Mouse (Mus musculus): Measurements from ENCODE around the gene Rtp3. TPM values are rescaled to one million over a fixed set of nuclear protein-coding genes. Genes with fewer than 3 reads are reported as not detected.

Gene Rtp3
- polyA plus RNA-seq, 1 experiment: 0.83 TPM

GRCm38 (mm10) chr9:110979411-110979810 is 11.0 kb downstream of the Rtp3 start:
- DNase-seq (ENCODE audit: low spot score): no peak

GRCm38 (mm10) chr9:110965910-110966231 is 24.5 kb downstream of the Rtp3 start:
- no peak for DNase-seq (ENCODE audit: low spot score)

- no peak for DNase-seq (ENCODE audit: low spot score)
These were observed 25.1 kb downstream of the Rtp3 start for GRCm38 (mm10) chr9:110965062-110965909.

- no peak for DNase-seq (ENCODE audit: low spot score)
These were observed 26.7 kb downstream of the Rtp3 start for GRCm38 (mm10) chr9:110963566-110964115.

GRCm38 (mm10) chr9:110961386-110961785 is 29.0 kb downstream of the Rtp3 start:
- no peak for DNase-seq (ENCODE audit: low spot score)

GRCm38 (mm10) chr9:110960230-110961149 is 29.9 kb downstream of the Rtp3 start:
- DNase-seq (ENCODE audit: low spot score): no peak

- no peak for DNase-seq (ENCODE audit: low spot score)
These were observed 30.7 kb downstream of the Rtp3 start for GRCm38 (mm10) chr9:110959669-110960068.

- no peak for DNase-seq (ENCODE audit: low spot score)
These were observed 34.4 kb downstream of the Rtp3 start for GRCm38 (mm10) chr9:110955962-110956361.

GRCm38 (mm10) chr9:110954681-110955445 is 35.5 kb downstream of the Rtp3 start:
- DNase-seq (ENCODE audit: low spot score): no peak

GRCm38 (mm10) chr9:110953550-110954461 is 36.6 kb downstream of the Rtp3 start:
- DNase-seq (ENCODE audit: low spot score): peak; percentile 25

- no peak for DNase-seq (ENCODE audit: low spot score)
These were observed 37.3 kb downstream of the Rtp3 start for GRCm38 (mm10) chr9:110952931-110953549.

GRCm38 (mm10) chr9:110952398-110952797 is 38.0 kb downstream of the Rtp3 start:
- no peak for DNase-seq (ENCODE audit: low spot score)

- no peak for DNase-seq (ENCODE audit: low spot score)
These were observed 38.5 kb downstream of the Rtp3 start for GRCm38 (mm10) chr9:110951866-110952265.

GRCm38 (mm10) chr9:110951397-110951796 is 39.0 kb downstream of the Rtp3 start, which contains the start of gene Lrrc2:
TSS of gene Lrrc2 (plus strand) at chr9:110951545.
- DNase-seq (ENCODE audit: low spot score): no peak

- DNase-seq (ENCODE audit: low spot score): no peak
These were observed 40.3 kb downstream of the Rtp3 start for GRCm38 (mm10) chr9:110950109-110950508.

GRCm38 (mm10) chr9:110948813-110949310 is 41.5 kb downstream of the Rtp3 start:
- no peak for DNase-seq (ENCODE audit: low spot score)

GRCm38 (mm10) chr9:110947900-110948299 is 42.5 kb downstream of the Rtp3 start:
- DNase-seq (ENCODE audit: low spot score): no peak

GRCm38 (mm10) chr9:110947261-110947661 is 43.1 kb downstream of the Rtp3 start:
- no peak for DNase-seq (ENCODE audit: low spot score)

- no peak for DNase-seq (ENCODE audit: low spot score)
These were observed 43.8 kb downstream of the Rtp3 start for GRCm38 (mm10) chr9:110946548-110947044.

GRCm38 (mm10) chr9:110945926-110946325 is 44.5 kb downstream of the Rtp3 start, which contains the start of gene Tdgf1:
TSS of gene Tdgf1 (minus strand) at chr9:110946158.
- DNase-seq (ENCODE audit: low spot score): no peak

Data from urinary bladder, adult 2 months (tissue).